In genomic region chr6:12748454-12748786, GRCm38 (mm10) we compare ENCODE assay signal across 8 mouse cellular contexts. TPM values are rescaled to one million over a fixed set of nuclear protein-coding genes. Genes with fewer than 3 reads are reported as not detected.
A peak's percentile ranks its signal among the peaks of the same experiment; 100 is the strongest.
DNase-seq lines count a peak whose midpoint lies in the region; ATAC-seq and TF ChIP-seq lines count a peak whose summit lies in the region.

No protein-coding gene starts in this region.

- H3K9me3 ChIP-seq in hindbrain, embryonic 14.5 days (ENCODE audit: control insufficient read depth, low read length), result no peaks in the 10 kb centered on the region; the same call in 1 of the 2 replicates
- H3K9me3 ChIP-seq in midbrain, embryonic 14.5 days (ENCODE audit: control insufficient read depth, low read length), result no peaks in the 10 kb centered on the region

- H3K9ac ChIP-seq in hindbrain, embryonic 14.5 days, result peak overlapping the region; percentile 92
- peak overlapping the region; percentile 97 for H3K9ac ChIP-seq in midbrain, embryonic 14.5 days (replicated peaks; ENCODE audit: low read length)

- DNase-seq in adrenal gland, adult 8-10 months, result peak; percentile 13
- DNase-seq in adrenal gland, adult 18-20 months (ENCODE audit: low spot score in 2 of 2), result no peak
- peak; percentile 20 for DNase-seq in lung, adult 2 months
- DNase-seq in lung, postnatal 4 days, result no peak
- no peak for DNase-seq in hindbrain, embryonic 14.5 days (ENCODE audit: low spot score)
- DNase-seq in midbrain, embryonic 14.5 days, result no peak
- DNase-seq in cerebellum, postnatal 25 days, result no peak
- no peak for DNase-seq in cerebellum, postnatal 4 days (ENCODE audit: low spot score in 2 of 2)

- H3K36me3 ChIP-seq in hindbrain, embryonic 14.5 days (replicated peaks; ENCODE audit: control insufficient read depth, insufficient read depth), result no peaks in the 10 kb centered on the region
- no peaks in the 10 kb centered on the region for H3K36me3 ChIP-seq in midbrain, embryonic 14.5 days (ENCODE audit: control insufficient read depth, insufficient read depth, low read length)

- H3K4me1 ChIP-seq in lung, adult 2 months (ENCODE audit: control insufficient read depth, insufficient read depth, low read length), result no peaks in the 10 kb centered on the region; the same call in 1 of the 2 replicates
- H3K4me1 ChIP-seq in hindbrain, embryonic 14.5 days (replicated peaks; ENCODE audit: control insufficient read depth, insufficient read depth, low read length), result peaks cover 18% of the 10 kb centered on the region
- peaks cover 12% of the 10 kb centered on the region for H3K4me1 ChIP-seq in midbrain, embryonic 14.5 days (ENCODE audit: control insufficient read depth, insufficient read depth, low read length)

- ATAC-seq in hindbrain, embryonic 14.5 days (ENCODE audit: low FRiP score), result no peak; the same call in 1 of the 2 replicates
- peak; percentile 18 for ATAC-seq in midbrain, embryonic 14.5 days (ENCODE audit: low FRiP score, low TSS enrichment)

- 1% methylated on average over 6 of the region's 6 CpGs for WGBS in lung, adult 2 months
- under 1% methylated on average over 6 of the region's 6 CpGs for whole genome bisulfite sequencing in hindbrain, embryonic 14.5 days
- WGBS in midbrain, embryonic 14.5 days, result 2% methylated on average over 6 of the region's 6 CpGs

- H3K27me3 ChIP-seq in hindbrain, embryonic 14.5 days (ENCODE audit: control insufficient read depth, insufficient read depth, low read length), result no peaks in the 10 kb centered on the region
- no peaks in the 10 kb centered on the region for H3K27me3 ChIP-seq in midbrain, embryonic 14.5 days (ENCODE audit: control insufficient read depth, insufficient read depth, low read length)

- TF ChIP-seq CTCF in lung, adult 2 months (IDR thresholded peaks at IDR 0.05; ENCODE audit: insufficient read depth, low read length), result no peak

- peak overlapping the region; percentile 33 for H3K4me3 ChIP-seq in lung, adult 2 months (replicated peaks; ENCODE audit: extremely low read depth, low read depth, low read length)
- peak overlapping the region; percentile 60 for H3K4me3 ChIP-seq in hindbrain, embryonic 14.5 days (replicated peaks; ENCODE audit: low read length)
- peak overlapping the region; percentile 61 for H3K4me3 ChIP-seq in midbrain, embryonic 14.5 days (replicated peaks; ENCODE audit: low read depth, low read length)

- H3K4me2 ChIP-seq in hindbrain, embryonic 14.5 days (replicated peaks), result peak overlapping the region; percentile 70
- H3K4me2 ChIP-seq in midbrain, embryonic 14.5 days (ENCODE audit: low read length), result peak overlapping the region; percentile 67

- TF ChIP-seq POLR2A in lung, adult 2 months (IDR thresholded peaks at IDR 0.05; ENCODE audit: borderline replicate concordance, extremely low read depth, low read depth, low read length), result no peak

- peak overlapping the region; percentile 99 for H3K27ac ChIP-seq in hindbrain, embryonic 14.5 days
- H3K27ac ChIP-seq in midbrain, embryonic 14.5 days (replicated peaks; ENCODE audit: low read depth, low read length), result peak overlapping the region; percentile 97

RNA-seq across cellular contexts. Expression of gene Thsd7a, which starts 0.8 kb away (rescaled TPM):
- total RNA-seq in adrenal gland, adult 8-10 months (2022), result 10 to 100 TPM; 11.0 to 14.5 (median 11.5) TPM
- total RNA-seq in adrenal gland, adult 18-20 months (2021), result 10 to 100 TPM in 1 of 2 experiments, 1 to 10 TPM in 1; 9.3 to 11.1 TPM
- polyA plus RNA-seq in lung, adult 2 months (2012; rRNA removed), result 0.98 and 2.3 TPM in 2 replicates
- polyA plus RNA-seq in hindbrain, embryonic 14.5 days (2014; fragmentation: Nextera tagmentation; extraction: Ambion mirVana), result 27.6 and 33.4 TPM in 2 replicates
- polyA plus RNA-seq in midbrain, embryonic 14.5 days (2014; fragmentation: Nextera tagmentation; extraction: Ambion mirVana), result 45.4 and 47.6 TPM in 2 replicates

Comparison
In these comparisons a context has a peak if more than half of its experiments do, and no peak if none do; other contexts are left out.
1. DNase-seq: peak in adrenal gland, adult 8-10 months (single experiment) and lung, adult 2 months (single experiment); none in adrenal gland, adult 18-20 months (0 of 2), lung, postnatal 4 days (0 of 2), hindbrain, embryonic 14.5 days (single experiment), midbrain, embryonic 14.5 days (single experiment), cerebellum, postnatal 25 days (0 of 2) and cerebellum, postnatal 4 days (0 of 2).
2. Peak in every context shown above with its lines, with median percentiles within 50 percentile points of each other: H3K4me3 ChIP-seq.